Mouse (Mus musculus): ENCODE data around the gene Tuba3a. TPM values are rescaled to one million over a fixed set of nuclear protein-coding genes. Genes with fewer than 3 reads are reported as not detected.

Gene Tuba3a
- polyA plus RNA-seq, 1 experiment from 2014 or later, result 0.26 TPM

DNA sequence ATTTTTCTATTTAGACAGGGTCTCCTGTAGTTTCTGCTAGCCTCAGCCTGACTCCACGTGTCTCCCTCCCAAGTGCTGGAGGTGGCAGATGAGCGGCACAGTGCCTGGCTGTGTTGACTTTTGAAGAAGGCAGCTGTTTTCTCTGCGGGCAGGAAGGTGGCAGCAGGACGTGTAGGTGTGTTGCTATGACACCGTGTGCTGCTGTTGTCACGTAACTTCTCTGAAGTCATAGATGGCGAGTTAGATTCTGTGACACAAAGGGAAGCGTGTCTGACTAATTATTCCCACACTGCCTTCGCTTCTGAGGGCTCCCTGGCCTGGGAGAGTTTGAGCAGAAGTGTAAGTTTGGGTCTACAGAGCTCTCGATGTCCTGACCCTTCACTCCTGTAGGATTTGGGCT, 20.6 kb downstream of the Tuba3a start:
- H3K27ac ChIP-seq (ENCODE audit: low read length), result no peak overlapping the region
- ATAC-seq (ENCODE audit: insufficient read depth, low FRiP score), result no peak
- 46% methylated on average over 10 of the region's 10 CpGs for WGBS
- no peak overlapping the region for H3K9ac ChIP-seq (ENCODE audit: low read length)
- H3K4me3 ChIP-seq (replicated peaks; ENCODE audit: low read length), result no peak overlapping the region
- no peaks in the 10 kb centered on the region for H3K36me3 ChIP-seq (ENCODE audit: control insufficient read depth, insufficient read depth, low read length)
- H3K9me3 ChIP-seq (replicated peaks; ENCODE audit: control insufficient read depth, low read length), result no peaks in the 10 kb centered on the region
- no peaks in the 10 kb centered on the region for H3K27me3 ChIP-seq (ENCODE audit: control insufficient read depth, insufficient read depth, low read length)
- H3K4me1 ChIP-seq (ENCODE audit: control insufficient read depth, insufficient read depth, low read length), result 0 out of 2 replicates have a peak, but pooled peaks cover 2% of the 10 kb centered on the region
- H3K4me2 ChIP-seq (ENCODE audit: low read depth, low read length), result no peak overlapping the region

DNA sequence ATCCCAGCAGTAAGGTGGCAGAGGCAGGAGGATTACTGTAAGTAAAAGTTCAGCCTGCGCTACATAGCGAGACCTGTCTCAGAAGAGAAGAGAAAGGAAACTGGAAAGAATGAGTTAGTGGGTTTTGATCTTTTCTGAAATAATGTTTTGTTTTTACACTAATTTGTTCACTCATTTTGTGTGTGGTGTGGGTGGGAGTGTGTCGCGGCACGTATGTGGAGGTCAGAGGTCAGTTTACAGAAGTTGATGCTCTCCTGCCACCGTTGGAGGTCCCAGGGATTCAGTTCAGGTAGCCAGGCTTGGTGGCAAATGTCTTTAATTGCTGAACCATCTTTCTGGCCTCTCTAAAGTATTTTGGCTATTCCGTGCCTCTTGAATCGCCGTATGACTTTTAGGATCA, 21.6 kb downstream of the Tuba3a start:
- WGBS, result 75% methylated on average over 9 of the region's 9 CpGs
- no peaks in the 10 kb centered on the region for H3K4me1 ChIP-seq (ENCODE audit: control insufficient read depth, insufficient read depth, low read length)
- no peaks in the 10 kb centered on the region for H3K9me3 ChIP-seq (replicated peaks; ENCODE audit: control insufficient read depth, low read length)
- no peak overlapping the region for H3K27ac ChIP-seq (ENCODE audit: low read length)
- H3K36me3 ChIP-seq (ENCODE audit: control insufficient read depth, insufficient read depth, low read length), result no peaks in the 10 kb centered on the region
- no peak overlapping the region for H3K4me2 ChIP-seq (ENCODE audit: low read depth, low read length)
- H3K9ac ChIP-seq (ENCODE audit: low read length), result no peak overlapping the region
- ATAC-seq (ENCODE audit: insufficient read depth, low FRiP score), result no peak
- no peaks in the 10 kb centered on the region for H3K27me3 ChIP-seq (ENCODE audit: control insufficient read depth, insufficient read depth, low read length)
- H3K4me3 ChIP-seq (replicated peaks; ENCODE audit: low read length), result no peak overlapping the region

DNA sequence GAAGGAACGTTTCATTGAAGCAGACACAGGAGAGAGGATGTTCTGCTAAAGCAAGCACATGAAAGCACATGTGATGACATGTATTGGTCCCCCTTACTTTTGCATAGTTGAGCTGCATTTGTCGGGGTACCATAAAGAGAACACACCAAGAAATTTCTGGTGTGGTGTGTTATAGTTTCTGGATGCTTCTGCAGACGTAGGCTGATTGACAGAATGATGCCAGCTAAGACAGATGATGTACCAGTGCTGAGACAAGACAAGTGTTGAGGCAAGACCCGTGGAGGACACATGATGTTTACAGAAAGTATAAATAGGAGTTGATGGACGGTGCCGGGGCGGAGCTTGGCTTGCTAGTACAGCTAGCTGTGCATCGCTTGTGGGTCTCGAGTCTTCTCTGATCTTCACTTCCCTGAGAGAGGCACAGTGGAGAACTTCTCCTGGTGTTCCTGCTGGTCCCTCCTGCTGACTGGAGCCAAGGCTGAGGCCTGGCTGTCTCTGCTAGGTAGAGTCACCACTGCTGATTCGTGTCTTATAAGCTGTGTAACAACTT, 25.8 kb downstream of the Tuba3a start:
- 69% methylated on average over 10 of the region's 10 CpGs for WGBS
- no peak for ATAC-seq (ENCODE audit: insufficient read depth, low FRiP score)
- no peak overlapping the region for H3K27ac ChIP-seq (ENCODE audit: low read length)
- no peaks in the 10 kb centered on the region for H3K36me3 ChIP-seq (ENCODE audit: control insufficient read depth, insufficient read depth, low read length)
- no peaks in the 10 kb centered on the region for H3K4me1 ChIP-seq (ENCODE audit: control insufficient read depth, insufficient read depth, low read length)
- H3K9ac ChIP-seq (ENCODE audit: low read length), result no peak overlapping the region
- H3K9me3 ChIP-seq (replicated peaks; ENCODE audit: control insufficient read depth, low read length), result no peaks in the 10 kb centered on the region
- no peak overlapping the region for H3K4me3 ChIP-seq (replicated peaks; ENCODE audit: low read length)
- no peaks in the 10 kb centered on the region for H3K27me3 ChIP-seq (ENCODE audit: control insufficient read depth, insufficient read depth, low read length)
- no peak overlapping the region for H3K4me2 ChIP-seq (ENCODE audit: low read depth, low read length)

DNA sequence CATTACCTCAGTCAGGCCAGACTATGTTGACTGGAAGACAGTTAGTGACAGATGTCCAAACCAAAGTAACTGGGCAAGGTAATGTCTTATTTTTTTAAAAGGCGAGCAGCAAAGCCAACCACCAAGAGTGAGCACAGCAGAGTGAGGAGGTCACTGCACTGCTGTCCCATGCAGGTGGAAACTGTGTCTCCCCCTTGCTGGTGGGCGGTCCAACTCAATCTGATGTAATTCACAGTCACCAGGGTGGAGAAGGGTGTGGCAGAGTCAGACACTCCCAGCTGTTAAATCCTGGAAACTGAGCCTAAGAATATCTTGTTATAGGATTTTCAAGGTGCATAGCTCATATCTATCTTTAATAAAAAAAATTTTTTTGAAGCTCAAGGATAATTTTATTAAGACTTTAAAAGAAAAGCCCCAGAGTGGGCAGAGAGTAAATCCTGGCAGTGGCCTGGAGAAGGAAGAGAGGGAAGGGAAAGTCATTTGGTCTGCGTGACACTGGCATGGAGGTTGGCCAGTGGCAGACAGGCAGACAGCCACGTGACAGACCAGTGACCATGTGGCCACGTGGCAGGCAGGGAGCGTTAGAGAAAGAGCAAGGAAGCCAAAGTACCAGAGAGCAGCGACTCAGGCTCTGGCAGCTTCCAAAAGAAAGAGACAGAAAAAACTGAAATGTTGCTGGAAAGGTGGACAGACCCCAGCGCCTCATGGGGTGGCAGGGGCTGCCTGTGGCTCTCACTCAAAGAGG, 29.4 kb downstream of the Tuba3a start:
- Histone ChIP-seq H3K9me3 (replicated peaks; ENCODE audit: control insufficient read depth, low read length) (no peaks in the 10 kb centered on the region), H3K4me2 (ENCODE audit: low read depth, low read length) (no peak overlapping the region), H3K9ac (ENCODE audit: low read length) (no peak overlapping the region), H3K36me3 (ENCODE audit: control insufficient read depth, insufficient read depth, low read length) (no peaks in the 10 kb centered on the region), H3K4me3 (replicated peaks; ENCODE audit: low read length) (no peak overlapping the region), H3K27ac (ENCODE audit: low read length) (no peak overlapping the region), H3K4me1 (ENCODE audit: control insufficient read depth, insufficient read depth, low read length) (no peaks in the 10 kb centered on the region), H3K27me3 (ENCODE audit: control insufficient read depth, insufficient read depth, low read length) (no peaks in the 10 kb centered on the region)
- ATAC-seq (ENCODE audit: insufficient read depth, low FRiP score), result no peak
- WGBS, result 67% methylated on average over 8 of the region's 8 CpGs

DNA sequence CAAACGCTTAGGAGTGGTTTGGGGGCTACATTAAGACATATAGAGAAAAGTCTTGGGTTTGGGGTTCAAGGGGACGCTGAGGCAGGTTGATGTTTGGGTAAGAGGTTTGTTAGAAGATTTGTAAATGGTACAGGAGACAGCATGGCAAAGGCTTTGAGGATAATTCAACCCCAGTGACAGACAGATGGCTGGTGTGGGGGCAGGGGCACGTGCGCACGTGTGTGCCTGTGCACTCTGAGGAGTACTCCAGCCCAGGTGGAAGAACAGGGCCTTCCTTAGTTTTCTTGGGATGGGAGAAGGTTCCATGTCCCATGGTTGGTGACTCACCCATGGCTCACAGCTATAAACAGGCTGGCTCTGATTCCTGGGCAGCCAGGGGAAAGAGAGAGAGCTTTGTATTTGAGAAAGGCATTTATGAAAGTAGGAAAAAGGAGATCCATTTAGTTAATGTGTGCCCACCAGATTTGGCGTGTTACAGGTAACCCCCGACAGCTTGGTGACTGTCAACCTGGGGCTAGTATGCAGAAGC, 30.3 kb downstream of the Tuba3a start:
- Histone ChIP-seq H3K27me3 (ENCODE audit: control insufficient read depth, insufficient read depth, low read length) (no peaks in the 10 kb centered on the region), H3K27ac (ENCODE audit: low read length) (no peak overlapping the region), H3K4me3 (replicated peaks; ENCODE audit: low read length) (no peak overlapping the region), H3K4me2 (ENCODE audit: low read depth, low read length) (no peak overlapping the region), H3K9me3 (replicated peaks; ENCODE audit: control insufficient read depth, low read length) (no peaks in the 10 kb centered on the region), H3K36me3 (ENCODE audit: control insufficient read depth, insufficient read depth, low read length) (no peaks in the 10 kb centered on the region), H3K4me1 (ENCODE audit: control insufficient read depth, insufficient read depth, low read length) (no peaks in the 10 kb centered on the region), H3K9ac (ENCODE audit: low read length) (no peak overlapping the region)
- no peak for ATAC-seq (ENCODE audit: insufficient read depth, low FRiP score)
- 88% methylated on average over 7 of the region's 7 CpGs for WGBS

DNA sequence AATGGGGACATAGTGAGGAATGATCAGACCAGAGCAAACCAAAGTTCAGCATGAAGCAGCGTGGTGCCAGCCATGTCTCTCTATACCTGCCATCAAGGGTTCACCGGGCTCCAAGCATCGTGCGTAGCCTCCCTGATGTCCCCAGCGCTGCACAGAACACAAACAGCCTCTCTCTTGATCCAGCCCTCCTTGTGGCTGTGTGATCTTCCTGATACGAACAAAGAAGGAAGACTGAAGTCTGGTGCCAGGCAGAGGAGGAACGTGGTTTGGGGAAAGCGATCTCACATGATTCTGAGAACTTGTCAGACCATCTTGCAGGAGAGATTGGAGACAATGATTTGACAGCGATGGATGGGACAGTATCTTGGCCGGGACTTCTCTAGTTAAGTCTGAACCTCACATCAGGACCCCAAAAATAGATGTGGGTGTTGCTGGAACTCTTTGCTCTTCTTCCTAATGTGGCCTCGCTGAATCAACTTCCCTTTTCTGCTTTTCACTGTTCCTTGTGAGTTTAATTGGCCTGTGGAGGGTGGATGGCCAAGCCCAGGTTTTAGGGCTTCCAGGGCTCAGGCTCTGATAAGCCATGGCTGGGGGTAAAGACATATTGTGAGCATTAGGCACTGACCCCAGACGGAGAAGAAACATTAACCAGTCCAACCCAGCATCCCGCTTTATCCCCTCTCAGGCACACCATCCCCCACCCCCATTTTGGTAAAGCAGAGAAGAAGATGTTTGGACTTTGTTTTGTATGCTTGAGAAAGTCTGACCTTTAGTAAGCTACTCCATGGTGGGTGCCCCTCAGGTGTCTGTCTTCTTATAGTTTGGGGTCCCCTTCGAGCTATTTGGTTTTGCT, 31.8 kb downstream of the Tuba3a start:
- Histone ChIP-seq H3K27me3 (ENCODE audit: control insufficient read depth, insufficient read depth, low read length) (no peaks in the 10 kb centered on the region), H3K9me3 (replicated peaks; ENCODE audit: control insufficient read depth, low read length) (no peaks in the 10 kb centered on the region), H3K9ac (ENCODE audit: low read length) (no peak overlapping the region), H3K36me3 (ENCODE audit: control insufficient read depth, insufficient read depth, low read length) (no peaks in the 10 kb centered on the region), H3K4me3 (replicated peaks; ENCODE audit: low read length) (no peak overlapping the region), H3K4me1 (ENCODE audit: control insufficient read depth, insufficient read depth, low read length) (no peaks in the 10 kb centered on the region), H3K27ac (ENCODE audit: low read length) (no peak overlapping the region), H3K4me2 (ENCODE audit: low read depth, low read length) (no peak overlapping the region)
- no peak for ATAC-seq (ENCODE audit: insufficient read depth, low FRiP score)
- WGBS, result 76% methylated on average over 14 of the region's 14 CpGs

DNA sequence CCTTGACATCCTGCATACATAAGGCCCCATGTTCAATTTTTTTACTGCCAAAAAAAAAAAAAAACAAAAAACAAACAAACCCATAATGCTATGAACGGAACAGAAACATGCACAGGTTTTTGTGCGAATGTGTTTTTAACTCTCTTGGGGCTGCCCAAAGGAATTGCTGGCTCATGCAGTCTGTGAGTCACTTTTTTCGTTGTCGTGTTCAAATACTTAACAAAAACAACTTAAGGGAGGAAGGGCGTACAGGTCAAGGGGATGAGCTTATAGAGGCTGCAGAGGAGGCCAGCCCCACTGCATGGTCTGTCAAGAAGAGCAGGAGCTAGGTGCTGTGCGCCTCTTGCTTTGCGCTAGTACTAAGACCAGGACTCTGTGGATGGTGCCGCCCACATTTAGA, 33.1 kb downstream of the Tuba3a start:
- Histone ChIP-seq H3K4me2 (ENCODE audit: low read depth, low read length) (no peak overlapping the region), H3K36me3 (ENCODE audit: control insufficient read depth, insufficient read depth, low read length) (no peaks in the 10 kb centered on the region), H3K9ac (ENCODE audit: low read length) (no peak overlapping the region), H3K4me1 (ENCODE audit: control insufficient read depth, insufficient read depth, low read length) (no peaks in the 10 kb centered on the region), H3K27ac (ENCODE audit: low read length) (no peak overlapping the region), H3K27me3 (ENCODE audit: control insufficient read depth, insufficient read depth, low read length) (no peaks in the 10 kb centered on the region), H3K4me3 (replicated peaks; ENCODE audit: low read length) (no peak overlapping the region), H3K9me3 (replicated peaks; ENCODE audit: control insufficient read depth, low read length) (no peaks in the 10 kb centered on the region)
- WGBS, result 83% methylated on average over 8 of the region's 8 CpGs
- no peak for ATAC-seq (ENCODE audit: insufficient read depth, low FRiP score)

DNA sequence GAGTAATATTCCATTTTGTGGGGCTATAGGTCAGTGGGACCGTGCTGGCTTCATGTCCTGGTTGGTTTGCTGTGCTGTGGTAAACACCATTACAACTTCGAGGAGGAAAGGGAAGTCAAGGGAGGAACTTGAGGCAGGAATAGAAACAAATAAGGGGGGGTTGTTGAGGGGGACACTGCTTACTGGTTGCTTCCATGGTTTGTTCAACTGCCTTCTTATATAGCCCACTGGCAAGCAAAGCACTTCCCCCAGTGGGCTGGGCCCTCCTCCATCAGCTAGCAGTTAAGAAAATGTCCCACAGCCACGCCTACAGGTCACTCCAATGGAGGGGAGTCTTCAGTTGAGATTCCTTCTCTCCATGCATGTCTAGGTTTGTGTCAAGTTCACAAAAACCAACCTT, 33.6 kb downstream of the Tuba3a start:
- Histone ChIP-seq H3K4me3 (replicated peaks; ENCODE audit: low read length) (no peak overlapping the region), H3K4me1 (ENCODE audit: control insufficient read depth, insufficient read depth, low read length) (no peaks in the 10 kb centered on the region), H3K4me2 (ENCODE audit: low read depth, low read length) (no peak overlapping the region), H3K9me3 (replicated peaks; ENCODE audit: control insufficient read depth, low read length) (no peaks in the 10 kb centered on the region), H3K9ac (ENCODE audit: low read length) (no peak overlapping the region), H3K27ac (ENCODE audit: low read length) (no peak overlapping the region), H3K36me3 (ENCODE audit: control insufficient read depth, insufficient read depth, low read length) (no peaks in the 10 kb centered on the region), H3K27me3 (ENCODE audit: control insufficient read depth, insufficient read depth, low read length) (no peaks in the 10 kb centered on the region)
- ATAC-seq (ENCODE audit: insufficient read depth, low FRiP score), result no peak
- WGBS, result 81% methylated on average over 3 of the region's 3 CpGs

DNA sequence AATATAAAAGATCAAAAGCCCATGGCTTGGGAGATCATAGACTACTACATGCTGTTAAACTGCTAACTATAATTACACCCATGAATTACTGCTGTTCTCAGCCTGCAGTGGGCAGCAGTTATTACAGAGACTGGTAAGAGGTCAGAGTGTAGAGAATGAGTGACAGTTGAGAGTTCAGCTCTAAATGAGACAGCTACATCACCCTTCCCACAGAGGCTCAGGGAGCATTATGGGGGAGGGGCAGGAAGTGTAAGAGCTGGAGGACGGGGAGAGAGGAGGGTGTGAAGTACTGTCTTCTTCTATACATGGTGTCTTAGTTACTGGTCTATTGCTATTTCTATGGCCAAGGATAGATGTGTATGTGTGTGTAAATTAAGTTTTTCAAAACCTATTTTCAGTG, 41.3 kb downstream of the Tuba3a start:
- 24% methylated on average over 1 of the region's 1 CpGs for WGBS
- H3K4me3 ChIP-seq (replicated peaks; ENCODE audit: low read length), result no peak overlapping the region
- H3K4me2 ChIP-seq (ENCODE audit: low read depth, low read length), result no peak overlapping the region
- H3K36me3 ChIP-seq (ENCODE audit: control insufficient read depth, insufficient read depth, low read length), result no peaks in the 10 kb centered on the region
- no peaks in the 10 kb centered on the region for H3K27me3 ChIP-seq (ENCODE audit: control insufficient read depth, insufficient read depth, low read length)
- no peak overlapping the region for H3K9ac ChIP-seq (ENCODE audit: low read length)
- no peaks in the 10 kb centered on the region for H3K9me3 ChIP-seq (replicated peaks; ENCODE audit: control insufficient read depth, low read length)
- no peaks in the 10 kb centered on the region for H3K4me1 ChIP-seq (ENCODE audit: control insufficient read depth, insufficient read depth, low read length)
- no peak overlapping the region for H3K27ac ChIP-seq (ENCODE audit: low read length)
- ATAC-seq (ENCODE audit: insufficient read depth, low FRiP score), result no peak
